Mouse (Mus musculus) right cerebral cortex, postnatal 14 days (tissue): ENCODE data around the gene Spp2.
"Not testable (repeated sequence)": the region's sequence is repeated elsewhere in the genome, so short reads cannot be mapped to it uniquely, and the experiment has no call there.

Experiments
- DNase-seq: peaks from one replicate; pipeline ENCODE4 v3.0.0; 2022

Spp2 gene

DNA sequence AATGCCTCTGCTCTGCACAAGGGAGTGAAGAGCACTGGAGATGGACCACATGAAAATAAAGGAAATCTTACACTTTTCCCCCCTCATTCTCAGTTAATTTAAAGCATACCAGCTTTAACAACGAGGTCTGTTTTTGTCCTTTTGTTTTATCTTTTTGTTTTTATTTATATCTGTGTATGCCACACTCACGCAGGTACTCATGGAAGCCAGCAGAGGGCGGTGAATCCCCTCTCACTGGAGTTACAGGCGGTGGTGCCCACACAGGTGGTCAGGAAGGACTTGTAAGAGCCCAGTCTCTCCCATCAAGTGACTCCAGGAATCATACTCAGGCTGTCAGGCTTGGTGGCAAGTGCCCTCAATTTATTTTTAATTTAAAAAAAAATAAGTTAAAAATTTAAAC lies 27.3 kb downstream of the Spp2 start:
- no peak for DNase-seq

DNA sequence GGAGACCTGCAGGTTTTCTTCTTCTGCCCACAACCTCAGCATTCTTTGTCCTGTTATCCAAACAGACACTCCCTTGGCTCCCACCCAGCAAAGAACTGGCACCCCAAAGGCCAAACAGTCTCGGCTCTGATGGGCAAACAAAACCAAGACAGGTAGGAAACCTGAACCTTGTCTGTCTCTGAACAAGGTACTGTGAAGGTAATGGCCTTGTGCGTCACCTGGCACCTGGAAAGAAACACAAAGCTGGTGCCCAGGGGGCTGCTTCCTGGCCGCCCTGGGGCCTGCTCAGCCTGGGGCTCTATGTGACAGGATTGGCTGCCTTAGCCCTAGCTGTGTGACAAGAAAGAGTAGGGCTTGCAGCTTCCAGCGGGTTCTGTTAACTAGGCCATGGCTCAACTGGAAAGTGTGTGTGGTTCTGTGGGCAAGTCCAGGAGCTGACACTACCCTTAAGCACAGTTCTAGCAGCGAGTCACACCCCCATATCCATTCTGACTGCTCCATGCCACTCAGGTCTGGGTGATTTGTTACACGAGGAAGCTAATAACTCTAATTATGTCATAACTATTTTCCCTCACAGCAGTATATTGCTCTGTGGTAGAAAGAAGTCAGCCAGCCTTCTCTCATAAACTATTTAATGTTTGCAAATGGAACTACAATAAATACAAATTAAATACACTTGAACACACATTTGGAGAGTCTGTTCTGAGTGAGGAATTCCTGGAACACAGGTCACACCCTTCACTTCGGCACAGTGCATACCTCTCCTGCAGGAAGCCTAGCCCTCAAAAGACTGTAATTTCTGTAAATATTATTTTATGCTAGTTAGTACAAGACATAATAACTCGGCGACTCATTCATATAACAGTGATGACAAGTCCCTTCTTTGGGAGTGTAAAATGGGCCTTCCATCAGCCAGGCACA lies 30.7 kb downstream of the Spp2 start:
- DNase-seq = no peak

DNA sequence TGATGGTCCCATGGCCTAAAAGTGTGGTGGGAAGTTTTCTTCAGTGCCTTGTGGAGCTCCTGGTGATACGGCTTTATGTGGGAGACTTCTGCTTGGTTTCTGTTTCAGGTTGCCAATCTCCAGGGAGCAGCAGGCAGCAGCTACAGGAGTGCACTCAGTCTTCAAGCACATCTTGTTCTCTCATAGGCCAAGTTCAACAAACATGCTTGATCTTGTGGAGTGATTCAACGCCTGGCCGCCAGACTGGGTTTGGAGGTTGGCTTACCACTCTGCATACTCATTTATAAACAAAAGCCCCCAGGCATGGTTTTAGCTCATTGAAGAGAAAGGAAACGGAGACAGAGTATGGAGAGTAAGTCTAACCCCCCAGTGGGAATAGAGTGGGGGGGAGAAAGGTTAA lies 36.6 kb downstream of the Spp2 start:
- no peak for DNase-seq

DNA sequence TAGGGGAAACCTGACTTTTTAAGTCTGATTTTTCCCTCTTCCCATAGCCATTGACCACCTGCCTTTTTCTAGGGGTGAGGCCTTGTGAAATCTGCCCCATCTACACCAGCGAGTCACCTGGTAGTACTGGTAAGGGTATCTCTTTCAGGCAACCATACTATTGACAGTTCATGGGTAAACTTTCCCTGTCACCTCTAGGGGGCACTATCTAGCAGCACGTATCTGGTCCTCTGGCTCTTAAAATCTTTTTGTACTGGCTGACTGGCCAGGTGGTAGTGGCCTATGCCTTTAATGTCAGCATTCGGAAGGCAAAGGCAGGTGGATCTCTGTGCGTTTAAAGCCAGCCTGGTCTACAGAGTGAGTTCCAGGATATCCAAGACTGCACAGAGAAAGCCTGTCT lies 38.6 kb downstream of the Spp2 start:
- DNase-seq = no peak

DNA sequence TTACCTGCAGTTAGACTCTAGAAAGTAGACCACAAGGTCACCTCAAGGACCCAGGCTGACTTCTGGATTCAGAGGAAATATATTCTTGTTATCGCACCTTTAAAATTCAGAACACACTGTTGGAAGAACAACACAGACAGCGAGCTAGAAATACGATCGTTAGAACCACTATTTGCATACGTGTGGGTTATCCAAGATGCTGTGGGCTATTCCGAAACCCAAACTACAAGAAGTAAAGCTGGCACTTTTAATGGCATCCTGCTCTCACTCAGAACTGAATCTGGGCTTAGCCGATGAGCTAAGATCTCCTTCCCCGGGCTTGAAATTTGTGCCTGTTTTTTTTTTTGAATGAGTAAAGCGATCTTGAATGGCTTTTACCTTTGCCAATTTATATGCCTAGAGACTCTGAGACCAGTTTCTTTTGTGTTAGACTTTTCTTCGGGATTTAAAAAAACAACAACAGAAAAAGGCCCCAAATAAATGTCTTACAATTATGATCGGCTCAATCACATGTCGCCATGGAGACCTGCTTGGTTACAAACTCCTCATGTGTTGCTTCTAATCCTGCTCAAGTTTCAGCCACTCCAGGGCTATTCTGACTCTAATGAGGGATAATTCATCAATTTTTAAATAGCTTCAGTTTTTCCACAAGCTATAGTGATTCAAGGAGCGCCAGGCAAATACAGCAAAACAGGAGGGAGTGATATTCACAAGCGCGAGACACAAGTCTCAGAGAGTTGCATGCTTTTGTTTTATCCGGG lies 39.7 kb downstream of the Spp2 start:
- DNase-seq = no peak

DNA sequence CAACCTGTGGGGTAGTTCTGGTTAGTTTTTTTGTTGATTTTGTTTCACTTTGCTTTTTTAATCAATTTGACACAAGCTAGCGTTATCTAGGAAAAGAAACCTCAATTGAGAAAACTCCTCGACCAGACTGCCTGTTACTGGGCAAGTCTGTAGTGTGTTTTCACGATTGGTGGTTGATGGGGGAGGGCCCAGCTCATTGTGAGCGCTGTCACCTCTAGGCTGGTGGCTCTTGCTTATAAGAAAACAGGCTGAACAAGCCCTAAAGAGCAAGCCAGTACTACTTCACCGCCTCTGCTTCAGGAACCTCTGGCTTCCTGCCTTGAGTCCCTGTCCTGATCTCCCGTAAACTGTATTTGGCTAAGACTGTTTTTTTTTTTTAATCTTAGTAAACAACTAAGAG lies 40.7 kb downstream of the Spp2 start:
- DNase-seq = no peak

DNA sequence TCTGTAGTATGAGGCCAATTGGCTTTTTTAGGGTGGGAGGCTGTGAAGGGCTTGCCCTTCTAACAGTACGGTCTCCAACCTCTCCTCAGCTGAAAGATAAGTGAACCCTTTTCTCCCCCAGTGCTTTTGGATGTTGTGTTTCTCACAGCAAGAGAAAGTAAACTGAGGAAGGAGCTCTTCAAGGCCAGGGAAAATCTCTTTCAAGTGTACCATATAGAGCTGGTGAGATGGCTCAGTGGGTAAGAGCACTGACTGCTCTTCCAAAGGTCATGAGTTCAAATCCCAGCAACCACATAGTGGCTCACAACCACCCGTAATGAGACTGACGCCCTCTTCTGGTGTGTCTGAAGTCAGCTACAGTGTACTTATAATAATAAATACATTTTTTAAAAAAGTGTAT lies 41.3 kb downstream of the Spp2 start:
- not testable (repeated sequence) for DNase-seq

DNA sequence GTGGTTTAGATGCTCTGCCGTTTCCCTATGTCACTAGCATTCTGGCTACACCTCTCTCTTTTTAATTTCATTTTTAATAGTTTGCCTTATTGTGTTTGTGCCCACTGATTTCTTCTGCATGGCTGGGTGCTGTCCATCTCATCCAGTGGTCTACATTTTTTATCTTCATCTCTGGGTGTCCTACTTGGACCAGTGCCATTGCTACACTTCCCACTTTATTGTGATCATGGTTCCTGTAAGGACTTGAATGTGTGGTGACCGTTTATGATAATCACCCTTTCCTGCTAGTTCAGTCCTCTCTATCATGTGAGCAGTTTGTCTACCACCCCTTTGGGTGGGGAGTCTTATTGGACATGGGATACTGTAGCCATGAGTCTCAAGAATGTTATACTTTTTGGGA lies 43.0 kb downstream of the Spp2 start:
- no peak for DNase-seq

DNA sequence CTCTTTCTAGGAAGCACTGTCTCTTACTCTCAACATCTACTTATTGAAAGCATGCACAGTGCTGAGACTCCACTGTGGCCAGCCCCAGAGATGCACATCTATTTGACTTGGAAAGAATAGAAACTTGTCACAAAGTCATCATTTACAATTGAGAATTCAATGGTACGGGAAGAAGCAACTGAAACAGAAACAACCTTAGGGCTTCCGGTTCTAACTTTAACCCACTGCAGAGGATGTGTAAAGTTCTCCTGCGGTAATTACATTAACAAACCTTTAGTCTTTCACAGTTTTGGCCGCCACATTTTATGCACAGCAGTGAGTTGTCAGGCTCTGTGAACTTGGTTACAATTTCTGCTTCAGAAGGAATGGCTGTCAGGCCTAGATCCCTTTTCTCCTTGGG lies 43.9 kb downstream of the Spp2 start:
- no peak for DNase-seq

DNA sequence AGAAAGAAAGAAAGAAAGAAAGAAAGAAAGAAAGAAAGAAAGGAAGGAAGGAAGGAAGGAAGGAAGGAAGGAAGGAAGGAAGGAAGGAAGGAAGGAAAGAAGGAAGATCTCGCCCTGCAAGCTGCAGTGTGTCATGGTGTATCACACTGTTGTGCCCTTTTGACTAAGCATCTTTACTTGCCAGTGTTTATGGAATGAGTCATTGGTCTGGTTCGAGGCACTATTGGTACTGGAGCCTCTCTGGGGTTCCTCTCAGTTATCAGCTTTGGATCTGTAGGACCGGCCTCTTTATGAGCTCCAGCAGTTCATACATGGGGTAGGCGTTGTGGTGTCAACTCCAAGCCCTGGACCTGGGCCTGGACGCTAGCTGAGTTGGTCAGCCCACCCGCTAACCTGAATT lies 45.4 kb downstream of the Spp2 start:
- no peak for DNase-seq

DNA sequence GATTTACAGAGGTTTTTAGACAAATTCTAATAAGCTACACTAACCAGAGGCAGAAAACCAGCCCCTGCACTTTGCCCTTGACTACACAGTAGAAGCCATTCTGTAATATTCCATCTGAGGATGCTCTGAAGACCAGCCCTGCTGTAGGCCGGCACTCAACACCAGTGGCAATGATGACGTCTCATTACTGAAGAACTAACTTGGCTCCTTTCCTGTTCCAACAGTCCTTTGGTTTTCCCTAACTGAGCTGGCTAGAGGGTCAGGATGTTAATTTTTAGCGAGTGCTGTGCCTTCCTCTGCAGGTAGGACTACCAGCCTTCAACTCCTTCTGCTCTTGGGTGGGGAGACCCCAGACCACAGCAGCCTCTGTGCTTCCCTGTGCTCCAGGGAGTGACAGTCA lies 47.9 kb downstream of the Spp2 start:
- no peak for DNase-seq

DNA sequence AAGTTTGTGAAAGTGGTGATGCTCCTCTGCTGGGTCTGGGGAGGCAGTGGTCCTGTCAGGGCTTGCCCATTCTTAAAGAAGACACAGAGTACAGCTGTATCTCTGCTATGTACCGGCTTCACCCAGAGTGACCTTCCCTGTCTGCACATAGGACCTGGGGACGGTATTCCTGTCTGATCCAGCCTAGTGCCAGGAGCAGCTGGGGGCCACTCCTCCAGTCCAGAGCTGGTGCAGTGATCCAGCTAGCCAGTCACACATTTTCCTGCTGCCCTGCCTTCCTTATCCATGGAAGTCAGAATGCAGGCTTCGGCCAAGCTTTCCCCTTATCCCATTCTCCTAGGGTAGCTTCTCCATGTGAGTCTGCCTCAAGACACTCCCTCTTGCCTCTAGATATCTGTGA lies 49.0 kb downstream of the Spp2 start:
- DNase-seq = no peak

DNA sequence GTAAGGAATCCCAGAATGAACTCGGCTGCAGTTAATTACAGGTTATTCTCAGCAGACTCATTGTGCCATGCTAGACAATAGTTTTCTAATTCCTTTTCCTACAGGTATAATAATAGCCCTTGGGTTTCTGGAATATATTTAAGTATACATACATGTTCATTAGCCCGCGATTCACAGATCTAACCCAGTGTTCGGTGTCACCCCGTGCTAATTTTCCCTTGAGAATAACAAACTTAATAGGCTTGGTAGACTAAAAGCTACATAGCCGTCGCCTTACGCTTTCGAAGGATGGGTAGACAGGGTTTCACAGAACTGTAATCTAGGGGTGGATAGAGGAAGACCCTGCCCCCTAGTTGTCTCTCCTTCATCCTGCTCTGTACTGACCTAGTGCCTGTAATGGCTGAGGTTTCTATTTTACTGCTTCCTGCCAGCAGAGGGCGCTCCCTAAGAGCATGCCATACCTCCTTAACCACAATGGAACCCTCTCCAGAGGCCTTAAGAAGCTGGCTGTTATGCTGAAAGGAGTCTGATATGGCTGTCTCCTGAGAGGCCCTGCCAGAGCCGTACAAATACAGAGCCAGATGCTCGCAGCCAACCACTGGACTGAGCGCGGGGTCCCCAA lies 49.8 kb downstream of the Spp2 start:
- peak; percentile 70 for DNase-seq

DNA sequence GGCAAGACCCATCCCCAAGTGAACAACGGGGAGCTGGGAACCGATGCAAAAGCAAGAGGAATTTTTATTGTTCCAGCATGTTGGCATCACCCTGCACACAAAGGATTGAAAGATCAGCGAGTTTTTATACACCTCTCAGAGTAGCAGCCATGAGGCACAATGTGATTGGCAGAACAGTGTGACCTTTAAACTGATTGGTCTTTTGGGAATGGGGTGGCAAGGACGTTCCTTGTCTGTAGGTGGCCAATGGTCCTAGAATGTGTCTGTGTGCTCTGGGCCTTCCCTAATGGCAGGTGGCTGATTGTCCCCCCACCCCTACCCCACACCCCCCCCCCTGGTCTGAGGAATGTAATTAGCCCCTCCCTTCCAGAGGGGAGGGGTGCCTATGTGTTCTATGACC lies 52.4 kb downstream of the Spp2 start:
- no peak for DNase-seq

DNA sequence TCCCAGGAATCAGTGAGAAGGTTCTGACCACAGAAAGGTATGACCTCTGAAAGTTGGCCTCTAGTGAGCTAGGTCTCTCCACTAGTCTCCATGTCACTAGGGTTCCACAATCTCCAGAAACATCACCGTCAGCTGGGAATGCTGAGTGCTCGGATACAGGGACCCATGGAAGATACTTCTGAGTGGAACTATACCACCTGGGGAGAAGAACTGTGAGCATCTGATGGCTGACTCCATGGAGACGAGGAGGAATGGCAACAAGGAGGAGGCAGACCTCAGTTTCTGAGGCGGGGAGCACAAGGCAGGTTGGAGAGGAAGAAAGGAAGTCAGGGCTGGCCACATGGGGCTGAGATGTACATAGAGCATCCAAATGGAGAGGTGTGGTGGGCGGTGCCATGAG lies 52.9 kb downstream of the Spp2 start:
- DNase-seq = no peak

DNA sequence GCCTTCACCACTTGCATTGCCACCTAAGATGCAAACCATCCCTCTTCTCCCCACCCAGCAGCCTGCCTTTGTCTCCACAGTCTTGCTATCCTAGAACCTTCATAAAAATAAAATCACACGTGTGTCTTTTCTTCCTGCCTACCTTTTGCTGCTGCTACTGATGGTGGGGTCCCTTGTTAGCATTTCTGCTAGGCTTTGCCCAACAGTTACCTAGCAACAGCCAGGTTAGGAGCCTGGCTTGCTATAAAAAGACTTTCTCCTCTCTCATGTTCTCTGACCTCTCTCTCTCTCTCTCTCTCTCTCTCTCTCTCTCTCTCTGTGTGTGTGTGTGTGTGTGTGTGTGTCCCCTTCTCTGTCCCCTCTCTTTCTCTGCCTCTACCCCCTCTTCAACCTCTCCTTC lies 54.3 kb downstream of the Spp2 start:
- no peak for DNase-seq

DNA sequence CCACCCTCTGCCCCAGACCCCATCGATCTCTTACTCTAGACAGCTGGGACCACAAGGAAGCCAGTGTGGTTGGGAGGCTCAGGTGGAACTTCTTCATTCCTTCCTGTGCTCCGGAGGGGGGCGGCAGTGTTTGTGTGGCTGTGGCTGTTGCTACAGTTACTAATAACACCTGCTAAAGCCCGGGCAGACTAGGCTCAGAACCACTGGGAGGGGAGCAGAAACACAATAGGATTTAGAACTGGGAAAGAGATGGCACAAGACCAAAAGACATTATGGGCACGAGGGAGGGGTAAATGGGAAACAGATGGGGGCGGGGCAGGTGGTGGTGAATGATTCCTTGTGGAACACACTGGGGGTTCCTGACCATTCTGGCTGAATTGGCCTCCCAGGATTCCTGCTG lies 55.7 kb downstream of the Spp2 start:
- no peak for DNase-seq

DNA sequence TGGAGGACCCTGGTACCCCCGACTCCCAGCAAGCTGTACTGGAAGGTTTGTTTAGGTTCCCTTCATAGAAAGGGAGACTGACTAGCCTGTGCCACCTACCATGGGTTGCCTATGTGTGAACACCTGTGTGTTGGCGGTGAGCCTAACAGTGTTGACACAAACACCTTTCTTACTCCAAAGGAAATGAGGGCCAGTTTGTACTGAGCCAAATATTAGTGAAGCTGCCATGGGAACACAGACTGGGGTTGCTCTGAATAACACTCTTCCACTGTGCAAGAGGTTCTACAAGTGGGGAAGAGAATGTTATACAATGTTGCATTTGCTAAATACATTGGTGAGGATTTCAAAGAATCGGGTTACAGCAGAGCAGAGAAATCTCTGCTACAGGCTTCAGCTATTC lies 56.5 kb downstream of the Spp2 start:
- DNase-seq = no peak

DNA sequence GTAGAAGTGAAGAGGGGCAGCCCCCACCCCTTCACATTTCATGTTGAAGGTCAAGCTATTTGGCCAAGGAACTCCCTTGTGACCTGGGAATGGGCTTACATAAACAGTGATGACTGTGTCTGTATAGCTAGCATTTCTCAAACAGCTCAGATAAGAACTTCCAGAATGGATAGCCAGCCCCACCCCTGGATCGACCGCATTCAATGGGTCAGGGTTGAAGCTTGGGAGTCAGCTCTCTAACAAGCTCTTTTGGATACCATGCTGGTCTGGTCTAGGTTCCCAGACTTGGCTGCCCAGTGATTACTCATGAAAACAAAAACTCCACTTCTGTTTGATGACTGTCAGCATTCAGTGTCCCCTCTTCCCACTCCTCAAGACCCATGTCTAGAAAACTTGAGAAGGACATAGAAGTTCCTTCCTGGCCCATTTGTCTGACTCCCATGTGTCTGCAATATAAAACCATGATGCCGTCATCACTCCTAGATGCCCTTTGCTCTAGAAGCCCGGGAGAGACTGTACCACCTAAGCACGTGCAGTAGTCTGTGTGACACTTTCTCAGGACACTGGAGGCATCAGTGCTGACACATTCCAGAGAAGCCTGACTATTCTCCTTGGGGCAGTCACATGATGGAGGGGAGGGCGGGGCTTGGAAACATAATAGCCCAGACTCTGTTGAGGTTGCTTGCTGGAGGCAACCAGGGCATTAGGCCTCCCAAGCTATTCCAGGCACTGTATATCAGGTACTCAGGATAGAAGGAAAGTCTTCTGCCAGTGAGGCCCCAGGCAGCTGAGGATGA lies 57.5 kb downstream of the Spp2 start:
- DNase-seq = no peak

DNA sequence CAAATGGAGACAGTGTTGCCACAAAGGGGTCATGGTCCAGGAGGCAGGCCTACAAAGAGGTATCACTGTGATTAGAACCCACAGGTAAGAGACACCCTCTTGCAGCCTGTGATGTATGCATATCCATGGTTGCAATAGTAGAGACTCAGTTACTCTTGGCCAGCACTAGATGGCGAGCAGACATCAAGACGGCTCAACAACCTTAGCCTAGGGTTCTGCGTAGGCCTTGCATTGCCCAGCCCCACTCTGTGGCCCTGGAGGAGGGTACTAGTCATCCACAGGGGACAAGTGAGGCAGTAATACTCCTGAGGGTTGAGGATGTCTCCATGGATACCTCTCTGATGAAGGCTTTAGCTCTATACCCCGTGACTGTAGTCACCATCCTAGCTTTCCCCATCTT lies 59.0 kb downstream of the Spp2 start:
- DNase-seq = no peak

DNA sequence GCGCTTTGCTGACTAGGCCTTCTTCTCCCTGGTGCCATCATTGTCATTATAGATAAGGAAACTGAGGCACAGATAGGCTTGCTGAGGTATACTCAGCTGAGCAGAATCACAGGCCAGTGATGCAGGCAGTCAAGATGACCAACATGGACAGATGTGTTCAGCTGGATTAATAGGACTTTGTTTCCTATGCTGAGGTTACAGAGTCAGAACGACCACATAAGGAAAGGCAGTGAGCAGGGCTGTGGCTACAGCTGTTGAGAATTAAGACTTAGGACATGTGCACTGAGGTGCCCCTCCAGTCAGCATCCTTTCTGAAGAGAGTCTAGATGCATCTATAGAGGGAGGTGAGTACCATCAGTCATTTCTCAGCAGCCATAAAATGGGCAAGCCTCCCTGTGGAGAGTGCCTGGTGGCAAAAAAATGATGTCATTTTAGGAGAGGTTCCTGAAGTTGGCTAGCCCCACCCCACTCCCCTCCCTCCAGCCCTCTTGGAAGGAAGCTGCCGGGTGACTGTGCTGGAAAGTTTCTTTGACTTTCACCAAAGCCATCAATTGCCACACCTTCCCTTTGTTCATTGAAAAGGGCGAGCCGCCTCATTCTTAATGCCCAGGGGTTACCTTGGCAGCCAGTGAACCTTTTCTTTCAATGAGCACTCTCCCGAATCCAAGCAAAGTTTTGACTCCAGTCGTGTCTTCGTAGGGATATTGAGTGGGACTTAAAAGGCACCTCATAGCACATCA lies 59.7 kb downstream of the Spp2 start:
- no peak for DNase-seq

DNA sequence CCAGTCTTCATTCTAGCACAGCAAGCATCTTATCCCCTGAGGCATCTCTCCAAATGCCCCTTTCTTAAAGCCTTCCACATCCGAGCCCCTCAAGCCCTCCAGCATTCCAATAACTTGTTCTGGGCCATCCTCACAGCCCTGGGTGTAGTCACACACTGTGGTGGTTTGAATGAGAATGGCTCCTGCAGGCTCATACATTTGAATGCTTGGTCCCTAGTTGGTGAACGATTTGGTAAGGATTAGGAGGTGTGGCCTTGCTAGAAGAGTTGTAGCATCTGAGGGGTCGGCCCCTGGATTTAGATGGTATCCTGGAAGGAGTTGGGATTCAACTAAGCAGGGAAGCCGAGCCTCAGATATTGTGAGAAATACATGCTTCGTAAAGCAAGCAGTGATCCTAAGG lies 61.1 kb downstream of the Spp2 start:
- no peak for DNase-seq
